Mouse (Mus musculus): ENCODE measurements around the gene Kat7. TPM values are rescaled to one million over a fixed set of nuclear protein-coding genes. Genes with fewer than 3 reads are reported as not detected.

The Kat7 gene
- polyA plus RNA-seq, 1 experiment from 2014 or later = 56.8 TPM

Other genes with a start within 250 kb of the Kat7 start
- 17.7 and 20.3 TPM in 2 replicates for gene Itga3, start 233.4 kb downstream of the Kat7 start, polyA plus RNA-seq (2015; fragmentation: Nextera tagmentation; extraction: Ambion mirVana)
- 0.28 and 0.50 TPM in 2 replicates for gene Dlx3, start 190.1 kb downstream of the Kat7 start, polyA plus RNA-seq (2015; fragmentation: Nextera tagmentation; extraction: Ambion mirVana)
- gene Dlx4, start 164.0 kb downstream of the Kat7 start, polyA plus RNA-seq (2015; fragmentation: Nextera tagmentation; extraction: Ambion mirVana) = not detected in 2 replicates
- gene Tac4, start 48.7 kb downstream of the Kat7 start, polyA plus RNA-seq (2015; fragmentation: Nextera tagmentation; extraction: Ambion mirVana) = 0.20 TPM in 1 of 2 replicates, not detected in the other
- gene Fam117a, start 26.8 kb upstream of the Kat7 start, polyA plus RNA-seq (2015; fragmentation: Nextera tagmentation; extraction: Ambion mirVana) = 2.4 and 4.3 TPM in 2 replicates
- gene Slc35b1, start 74.4 kb upstream of the Kat7 start, polyA plus RNA-seq (2015; fragmentation: Nextera tagmentation; extraction: Ambion mirVana) = 129 and 144 TPM in 2 replicates
- 224 and 233 TPM in 2 replicates for gene Spop, start 103.8 kb upstream of the Kat7 start, polyA plus RNA-seq (2015; fragmentation: Nextera tagmentation; extraction: Ambion mirVana)
- 1.8 and 2.0 TPM in 2 replicates for gene Nxph3, start 204.3 kb upstream of the Kat7 start, polyA plus RNA-seq (2015; fragmentation: Nextera tagmentation; extraction: Ambion mirVana)